Mouse (Mus musculus): ENCODE measurements around the gene Gm4027. TPM values are rescaled to one million over a fixed set of nuclear protein-coding genes. Genes with fewer than 3 reads are reported as not detected.

Gm4027 gene
- polyA plus RNA-seq (2012; rRNA removed) = not detected in 2 replicates

GRCm38 (mm10) chr12:87618569-87618968, at the start of gene Gm4027:
Gene Gm4027, plus strand, starts transcription at chr12:87618869.

GRCm38 (mm10) chr12:87602388-87602787, 16.3 kb upstream of the Gm4027 start, which contains the start of gene Oog1:
Gene Oog1, plus strand, starts transcription at chr12:87602688.

GRCm38 (mm10) chr12:87644520-87644919, 25.9 kb downstream of the Gm4027 start, which contains the start of gene Gm16381:
Gene Gm16381, minus strand, starts transcription at chr12:87644620.

Other genes starting within 250 kb of the Gm4027 start
- 8.2 and 19.2 TPM in 2 replicates for gene Sptlc2, start 230.5 kb upstream of the Gm4027 start, polyA plus RNA-seq (2012; rRNA removed)
- 7.3 and 12.3 TPM in 2 replicates for gene Slirp, start 175.0 kb upstream of the Gm4027 start, polyA plus RNA-seq (2012; rRNA removed)
- gene Alkbh1, start 174.9 kb upstream of the Gm4027 start, polyA plus RNA-seq (2012; rRNA removed) = 22.2 and 22.5 TPM in 2 replicates
- 4.9 and 5.3 TPM in 2 replicates for gene Snw1, start 146.6 kb upstream of the Gm4027 start, polyA plus RNA-seq (2012; rRNA removed)
- not detected in 2 replicates for gene Gm5788, start 124.1 kb upstream of the Gm4027 start, polyA plus RNA-seq (2012; rRNA removed)
- not detected in 2 replicates for gene Gm8300, start 104.6 kb upstream of the Gm4027 start, polyA plus RNA-seq (2012; rRNA removed)
- gene Oog1, start 16.2 kb upstream of the Gm4027 start, polyA plus RNA-seq (2012; rRNA removed) = 1.2 and 2.1 TPM in 2 replicates
- gene Gm16381, start 25.8 kb downstream of the Gm4027 start, polyA plus RNA-seq (2012; rRNA removed) = not detected in 2 replicates
- not detected in 2 replicates for gene Gm21319, start 156.9 kb downstream of the Gm4027 start, polyA plus RNA-seq (2012; rRNA removed)
- not detected in 2 replicates for gene Gm21936, start 176.6 kb downstream of the Gm4027 start, polyA plus RNA-seq (2012; rRNA removed)
- not detected in 2 replicates for gene BB287469, start 197.7 kb downstream of the Gm4027 start, polyA plus RNA-seq (2012; rRNA removed)
- gene Gm2001, start 223.5 kb downstream of the Gm4027 start, polyA plus RNA-seq (2012; rRNA removed) = not detected in 2 replicates

Measured in ovary, adult 2 months (tissue).